Comparison of ENCODE assay signal across 16 mouse cellular contexts in the genomic region with DNA sequence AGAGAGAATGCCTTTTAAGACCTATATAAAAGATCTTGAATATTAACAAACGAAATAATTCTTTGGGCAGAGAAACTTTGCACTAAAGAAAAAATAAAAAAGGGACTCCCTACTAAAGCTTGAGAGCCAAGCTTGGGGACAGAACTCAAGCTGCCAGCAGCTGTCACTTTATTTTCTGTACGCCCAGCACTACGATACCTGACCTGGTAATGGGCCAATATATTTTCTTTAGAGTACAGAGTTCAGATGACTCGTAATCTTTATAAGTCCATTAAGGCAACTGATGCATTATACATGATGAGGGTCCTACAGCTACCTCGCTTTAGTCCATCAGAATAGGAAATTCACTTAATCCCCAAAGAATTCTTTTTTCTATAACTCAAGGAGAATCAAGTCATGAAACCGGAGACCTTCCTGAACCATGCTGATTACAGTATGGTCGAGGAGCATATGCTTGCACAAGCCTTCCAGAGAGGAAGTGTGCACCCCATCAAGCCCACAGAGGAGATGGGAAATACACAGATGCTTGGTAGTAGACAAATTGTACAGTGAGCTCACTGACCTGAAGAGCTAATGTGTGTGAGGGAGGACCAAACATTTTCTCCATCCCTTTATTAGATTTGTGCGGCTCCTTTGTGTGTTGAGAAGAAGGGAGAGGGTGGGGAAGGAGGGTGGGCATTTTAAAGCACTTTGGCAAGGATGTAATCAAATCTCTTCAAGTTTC.
DNase-seq lines count a peak whose midpoint lies in the region; ATAC-seq lines count a peak whose summit lies in the region.
"Had no signal": no experiment of that assay in that cellular context is flagged by ENCODE, and none has a peak within 500 bp of the region (broad histone marks: within the 10 kb centered on the region; RNA-seq: fewer than 3 reads in every experiment).

No protein-coding gene starts in this region.

- no peaks in the 10 kb centered on the region for H3K9me3 ChIP-seq in hindbrain, embryonic 12.5 days (replicated peaks)
- H3K9me3 ChIP-seq in hindbrain, embryonic 10.5 days: no peaks in the 10 kb centered on the region
- no peaks in the 10 kb centered on the region for H3K9me3 ChIP-seq in hindbrain, embryonic 15.5 days
- no peaks in the 10 kb centered on the region for H3K9me3 ChIP-seq in heart, embryonic 12.5 days (replicated peaks)
- H3K9me3 ChIP-seq: midbrain, embryonic 12.5 days; stomach, embryonic 15.5 days had no signal

- no peaks in the 10 kb centered on the region for H3K27me3 ChIP-seq in hindbrain, embryonic 12.5 days
- H3K27me3 ChIP-seq in hindbrain, embryonic 10.5 days (ENCODE audit: insufficient read depth, poor library complexity, severe bottlenecking): no peaks in the 10 kb centered on the region
- no peaks in the 10 kb centered on the region for H3K27me3 ChIP-seq in hindbrain, embryonic 15.5 days
- no peaks in the 10 kb centered on the region for H3K27me3 ChIP-seq in heart, embryonic 12.5 days (replicated peaks)
- H3K27me3 ChIP-seq: midbrain, embryonic 12.5 days; stomach, embryonic 15.5 days had no signal

- 91% methylated on average over 8 of the region's 8 CpGs for WGBS in hindbrain, embryonic 12.5 days
- 87% methylated on average over 8 of the region's 8 CpGs for WGBS in hindbrain, embryonic 10.5 days
- 66% methylated on average over 8 of the region's 8 CpGs for WGBS in hindbrain, embryonic 15.5 days
- WGBS in heart, embryonic 12.5 days: 77% methylated on average over 8 of the region's 8 CpGs

- peak; percentile 48; the same call in 1 of the 2 replicates for ATAC-seq in hindbrain, embryonic 12.5 days (ENCODE audit: low FRiP score)
- peak; percentile 80 for ATAC-seq in common myeloid progenitor, adult 5-6 weeks (replicated peaks; ENCODE audit: low read depth, poor library complexity, severe bottlenecking)
- peak; percentile 65 for ATAC-seq in hindbrain, embryonic 15.5 days (ENCODE audit: low FRiP score, low read depth)
- ATAC-seq in heart, embryonic 12.5 days (ENCODE audit: insufficient number of reproducible peaks, low FRiP score): no peak

- no peaks in the 10 kb centered on the region for H3K36me3 ChIP-seq in hindbrain, embryonic 12.5 days
- no peaks in the 10 kb centered on the region for H3K36me3 ChIP-seq in hindbrain, embryonic 10.5 days
- H3K36me3 ChIP-seq in hindbrain, embryonic 15.5 days: no peaks in the 10 kb centered on the region
- H3K36me3 ChIP-seq in heart, embryonic 12.5 days: no peaks in the 10 kb centered on the region
- H3K36me3 ChIP-seq: midbrain, embryonic 12.5 days; stomach, embryonic 15.5 days had no signal

- no peak for DNase-seq in hindbrain, embryonic 10.5 days (ENCODE audit: low spot score)
- DNase-seq in cerebellum, adult 18-20 months: peak; percentile 64 to 80
- DNase-seq in thymus, postnatal 14 days: no peak
- no peak for DNase-seq in kidney, postnatal 14 days
- DNase-seq: gastrocnemius, postnatal 25 days; heart, postnatal 36 days; kidney, postnatal 10 days; layer of hippocampus, postnatal 36 days; liver; thymus, postnatal 36 days had no signal

- no peak overlapping the region for H3K9ac ChIP-seq in hindbrain, embryonic 12.5 days
- no peak overlapping the region for H3K9ac ChIP-seq in hindbrain, embryonic 15.5 days
- H3K9ac ChIP-seq in heart, embryonic 12.5 days: no peak overlapping the region
- H3K9ac ChIP-seq: midbrain, embryonic 12.5 days; stomach, embryonic 15.5 days had no signal

- H3K27ac ChIP-seq in hindbrain, embryonic 12.5 days: peak overlapping the region; percentile 4; the same call in 1 of the 2 replicates
- no peak overlapping the region for H3K27ac ChIP-seq in hindbrain, embryonic 10.5 days
- peak overlapping the region; percentile 43; the same call in 1 of the 2 replicates for H3K27ac ChIP-seq in hindbrain, embryonic 15.5 days (replicated peaks)
- no peak overlapping the region for H3K27ac ChIP-seq in heart, embryonic 12.5 days (ENCODE audit: poor library complexity, severe bottlenecking)
- H3K27ac ChIP-seq: midbrain, embryonic 12.5 days; stomach, embryonic 15.5 days had no signal

- H3K4me1 ChIP-seq in hindbrain, embryonic 12.5 days: no peaks in the 10 kb centered on the region
- no peaks in the 10 kb centered on the region for H3K4me1 ChIP-seq in hindbrain, embryonic 10.5 days (replicated peaks)
- no peaks in the 10 kb centered on the region for H3K4me1 ChIP-seq in hindbrain, embryonic 15.5 days (replicated peaks)
- H3K4me1 ChIP-seq in heart, embryonic 12.5 days (replicated peaks): peaks cover 16% of the 10 kb centered on the region
- H3K4me1 ChIP-seq: midbrain, embryonic 12.5 days; stomach, embryonic 15.5 days had no signal

- no peak overlapping the region for H3K4me3 ChIP-seq in hindbrain, embryonic 12.5 days
- H3K4me3 ChIP-seq in hindbrain, embryonic 10.5 days: no peak overlapping the region
- H3K4me3 ChIP-seq in hindbrain, embryonic 15.5 days: no peak overlapping the region
- H3K4me3 ChIP-seq in heart, embryonic 12.5 days: no peak overlapping the region
- H3K4me3 ChIP-seq: midbrain, embryonic 12.5 days; stomach, embryonic 15.5 days had no signal

- no peak overlapping the region for H3K4me2 ChIP-seq in hindbrain, embryonic 12.5 days (replicated peaks)
- no peak overlapping the region for H3K4me2 ChIP-seq in hindbrain, embryonic 15.5 days
- no peak overlapping the region for H3K4me2 ChIP-seq in heart, embryonic 12.5 days
- H3K4me2 ChIP-seq: midbrain, embryonic 12.5 days; stomach, embryonic 15.5 days had no signal

Comparison
In these comparisons a context has a peak if more than half of its experiments do, and no peak if none do; other contexts are left out.
1. H3K27ac ChIP-seq: peak in hindbrain, embryonic 12.5 days (single experiment) and hindbrain, embryonic 15.5 days (single experiment); none in hindbrain, embryonic 10.5 days (single experiment) and heart, embryonic 12.5 days (single experiment).
2. DNase-seq: peak in cerebellum, adult 18-20 months (2 of 2); none in hindbrain, embryonic 10.5 days (single experiment), thymus, postnatal 14 days (single experiment) and kidney, postnatal 14 days (single experiment).